Mouse (Mus musculus): ENCODE results near the gene Kl. TPM values are rescaled to one million over a fixed set of nuclear protein-coding genes. Genes with fewer than 3 reads are reported as not detected.

Kl gene
- total and polyA plus RNA-seq, 3 experiments, result not detected

DNA sequence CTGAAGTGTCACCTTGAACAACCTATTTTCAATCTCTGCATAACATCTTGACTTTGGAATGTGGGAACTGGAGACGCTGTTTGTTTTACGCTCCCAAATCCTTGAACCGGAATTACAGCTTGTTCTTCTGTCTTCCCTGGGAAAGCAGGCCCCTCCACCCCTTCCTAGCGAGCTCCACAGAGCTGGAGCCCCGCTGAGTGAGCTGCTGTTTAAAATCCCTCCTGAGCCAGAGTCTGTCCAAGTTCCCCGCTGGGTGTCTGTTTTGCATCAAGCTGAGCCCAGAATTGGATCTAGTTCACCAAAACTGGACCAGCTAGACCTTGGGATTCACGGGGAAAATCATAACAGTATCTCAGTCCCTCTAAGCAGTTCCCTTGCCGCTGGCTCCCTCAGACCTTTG is 71.1 kb downstream of the Kl start:
- peaks cover 30% of the 10 kb centered on the region for H3K27me3 ChIP-seq (replicated peaks)
- H3K4me2 ChIP-seq (ENCODE audit: insufficient read depth, low read depth, poor library complexity, severe bottlenecking), result no peak overlapping the region
- dilution Hi-C loops (cut with MboI; ENCODE audit: extremely low pct_ligation_motif_present, extremely low pct_unique_long_range_greater_than_20kb, low sequenced_read_pairs) (no loop called here), in situ Hi-C loops (cut with MboI; ENCODE audit: low pct_ligation_motif_present, low pct_unique_long_range_greater_than_20kb, low sequenced_read_pairs) (no loop called here)
- no peak overlapping the region for H3K27ac ChIP-seq (ENCODE audit: insufficient read depth, low read depth)
- H3K4me3 ChIP-seq (replicated peaks in 1 of 3; ENCODE audit: low read depth in 2 of 3, low read length in 2 of 3, poor library complexity in 1 of 3), result no peak overlapping the region
- no peaks in the 10 kb centered on the region for H3K79me2 ChIP-seq (replicated peaks; ENCODE audit: control insufficient read depth, extremely low read depth, insufficient read depth, poor library complexity, severe bottlenecking)
- no peaks in the 10 kb centered on the region for H3K9me3 ChIP-seq (replicated peaks; ENCODE audit: low read length)
- TF ChIP-seq ETS1 (conservative IDR thresholded peaks at IDR 0.05; ENCODE audit: low read depth, low read length) (no peak), TBP (conservative IDR thresholded peaks at IDR 0.05; ENCODE audit: low read depth, low read length) (no peak), MEF2A (IDR thresholded peaks at IDR 0.05; ENCODE audit: borderline replicate concordance, low read depth, low read length) (no peak), ZNF384 (IDR thresholded peaks at IDR 0.05; ENCODE audit: low read depth, low read length) (no peak), MXI1 (IDR thresholded peaks at IDR 0.05; ENCODE audit: low read depth, low read length) (no peak), KAT2A (IDR thresholded peaks at IDR 0.05; ENCODE audit: insufficient replicate concordance, low read length) (no peak), CHD2 (IDR thresholded peaks at IDR 0.05; ENCODE audit: low read length) (no peak), EP300 (IDR thresholded peaks at IDR 0.05; ENCODE audit: low read length) (no peak)
- H3K36me3 ChIP-seq (replicated peaks in 1 of 2; ENCODE audit: control insufficient read depth in 1 of 2, insufficient read depth in 1 of 2, low read length in 1 of 2), result no peaks in the 10 kb centered on the region
- DNase-seq (ENCODE audit: extremely low read depth), result no peak
- no peaks in the 10 kb centered on the region for H3K4me1 ChIP-seq (ENCODE audit: control insufficient read depth in 1 of 2, insufficient read depth in 2 of 2)
- H3K9ac ChIP-seq (ENCODE audit: insufficient read depth, low read depth), result no peak overlapping the region

DNA sequence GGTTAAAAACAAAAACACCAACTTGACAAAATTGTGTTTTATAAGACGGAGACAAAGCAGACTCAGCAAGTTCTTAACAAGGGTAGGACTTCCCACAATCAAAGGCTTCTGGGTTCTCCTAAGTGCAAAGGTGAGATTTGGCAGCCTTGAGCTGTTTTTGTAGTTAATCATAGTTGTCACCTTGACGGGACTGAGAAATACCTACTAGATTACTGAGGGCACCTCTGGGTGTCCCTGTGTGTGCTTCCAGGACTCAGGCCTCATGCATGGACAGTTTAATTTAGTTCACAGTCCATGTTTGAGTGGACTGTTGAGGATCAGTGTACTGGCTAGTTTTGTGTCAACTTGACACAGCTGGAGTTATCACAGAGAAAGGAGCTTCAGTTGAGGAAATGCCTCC is 72.1 kb downstream of the Kl start:
- in situ Hi-C loops (cut with MboI; ENCODE audit: low pct_ligation_motif_present, low pct_unique_long_range_greater_than_20kb, low sequenced_read_pairs), result no loop called here
- DNase-seq (ENCODE audit: extremely low read depth), result no peak
- no peak overlapping the region for H3K9ac ChIP-seq (ENCODE audit: insufficient read depth, low read depth)

DNA sequence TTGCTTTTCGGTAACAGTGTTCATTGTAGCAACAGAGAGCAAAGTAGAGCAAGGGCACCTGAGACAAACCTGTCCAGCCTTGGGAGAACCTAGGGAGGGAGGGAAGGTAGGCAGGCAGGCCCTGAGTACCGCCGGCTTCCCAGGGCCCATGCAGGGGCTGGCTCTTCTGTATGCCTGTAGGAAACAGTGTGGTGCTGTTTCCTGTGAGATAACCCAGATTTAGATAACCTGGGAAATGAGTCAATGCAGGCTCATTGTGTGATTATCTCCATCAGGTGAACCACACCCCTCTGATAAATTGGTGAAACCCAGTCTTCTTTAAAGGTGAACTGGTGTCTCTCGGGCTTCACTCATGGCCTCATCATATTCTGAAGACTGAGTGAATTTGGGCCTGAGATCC is 73.7 kb downstream of the Kl start:
- dilution Hi-C loops (cut with MboI; ENCODE audit: extremely low pct_ligation_motif_present, extremely low pct_unique_long_range_greater_than_20kb, low sequenced_read_pairs), result no loop called here
- H3K36me3 ChIP-seq (replicated peaks in 1 of 2; ENCODE audit: control insufficient read depth in 1 of 2, insufficient read depth in 1 of 2, low read length in 1 of 2), result no peaks in the 10 kb centered on the region

More for the DNA sequence above, 72.1 kb downstream of the Kl start:
- no peak overlapping the region for H3K4me3 ChIP-seq (replicated peaks in 1 of 3; ENCODE audit: low read depth in 2 of 3, low read length in 2 of 3, poor library complexity in 1 of 3)
- dilution Hi-C loops (cut with MboI; ENCODE audit: extremely low pct_ligation_motif_present, extremely low pct_unique_long_range_greater_than_20kb, low sequenced_read_pairs), result no loop called here
- H3K27me3 ChIP-seq (replicated peaks), result peaks cover 30% of the 10 kb centered on the region
- TF ChIP-seq MAZ (IDR thresholded peaks at IDR 0.05; ENCODE audit: low read depth, low read length) (no peak), CHD2 (IDR thresholded peaks at IDR 0.05; ENCODE audit: low read length) (no peak), GABPA (IDR thresholded peaks at IDR 0.05; ENCODE audit: insufficient replicate concordance, low read depth, low read length) (no peak)
- no peak overlapping the region for H3K4me2 ChIP-seq (ENCODE audit: insufficient read depth, low read depth, poor library complexity, severe bottlenecking)
- H3K36me3 ChIP-seq (replicated peaks in 1 of 2; ENCODE audit: control insufficient read depth in 1 of 2, insufficient read depth in 1 of 2, low read length in 1 of 2), result no peaks in the 10 kb centered on the region
- H3K79me2 ChIP-seq (replicated peaks; ENCODE audit: control insufficient read depth, extremely low read depth, insufficient read depth, poor library complexity, severe bottlenecking), result no peaks in the 10 kb centered on the region
- H3K9me3 ChIP-seq (replicated peaks; ENCODE audit: low read length), result no peaks in the 10 kb centered on the region
- no peaks in the 10 kb centered on the region for H3K4me1 ChIP-seq (ENCODE audit: control insufficient read depth in 1 of 2, insufficient read depth in 2 of 2)
- no peak overlapping the region for H3K27ac ChIP-seq (ENCODE audit: insufficient read depth, low read depth)

More for the DNA sequence above, 73.7 kb downstream of the Kl start:
- Histone ChIP-seq H3K9ac (ENCODE audit: insufficient read depth, low read depth) (no peak overlapping the region), H3K4me1 (ENCODE audit: control insufficient read depth in 1 of 2, insufficient read depth in 2 of 2) (no peaks in the 10 kb centered on the region), H3K4me2 (ENCODE audit: insufficient read depth, low read depth, poor library complexity, severe bottlenecking) (no peak overlapping the region), H3K79me2 (replicated peaks; ENCODE audit: control insufficient read depth, extremely low read depth, insufficient read depth, poor library complexity, severe bottlenecking) (no peaks in the 10 kb centered on the region), H3K9me3 (replicated peaks; ENCODE audit: low read length) (no peaks in the 10 kb centered on the region), H3K27me3 (replicated peaks) (peaks cover 30% of the 10 kb centered on the region), H3K27ac (ENCODE audit: insufficient read depth, low read depth) (no peak overlapping the region), H3K4me3 (replicated peaks in 1 of 3; ENCODE audit: low read depth in 2 of 3, low read length in 2 of 3, poor library complexity in 1 of 3) (no peak overlapping the region)
- no peak for DNase-seq (ENCODE audit: extremely low read depth)
- TF ChIP-seq MYC (IDR thresholded peaks at IDR 0.05; ENCODE audit: low read depth, low read length) (no peak), MAX (IDR thresholded peaks at IDR 0.05; ENCODE audit: low read length) (no peak), ETS1 (conservative IDR thresholded peaks at IDR 0.05; ENCODE audit: low read depth, low read length) (no peak)
- in situ Hi-C loops (cut with MboI; ENCODE audit: low pct_ligation_motif_present, low pct_unique_long_range_greater_than_20kb, low sequenced_read_pairs), result no loop called here
